Mouse (Mus musculus) mesoderm, embryonic 11.5 days (tissue): ENCODE data around the gene Myo18b.
A peak's percentile ranks its signal among the peaks of the same experiment; 100 is the strongest.

ENCODE experiments used
- DNase-seq: peaks from one replicate; pipeline ENCODE4 v3.0.0-alpha.2; 2012; ENCODE audit warnings: low read depth, low spot score

The Myo18b gene

GRCm38 (mm10) chr5:112748001-112748719 lies 148.0 kb downstream of the Myo18b start:
- DNase-seq: peak; percentile 62

GRCm38 (mm10) chr5:112747306-112747930 lies 148.7 kb downstream of the Myo18b start:
- no peak for DNase-seq

GRCm38 (mm10) chr5:112745176-112745575 lies 151.0 kb downstream of the Myo18b start:
- no peak for DNase-seq

- DNase-seq: no peak
Observed at GRCm38 (mm10) chr5:112744571-112744970, 151.6 kb downstream of the Myo18b start.

GRCm38 (mm10) chr5:112743121-112743520 lies 153.0 kb downstream of the Myo18b start:
- no peak for DNase-seq

GRCm38 (mm10) chr5:112740651-112741050 lies 155.5 kb downstream of the Myo18b start:
- no peak for DNase-seq

GRCm38 (mm10) chr5:112735040-112735439 lies 161.1 kb downstream of the Myo18b start:
- no peak for DNase-seq

- no peak for DNase-seq
Observed at GRCm38 (mm10) chr5:112730604-112731003, 165.6 kb downstream of the Myo18b start.

GRCm38 (mm10) chr5:112728432-112728831 lies 167.7 kb downstream of the Myo18b start:
- no peak for DNase-seq

- DNase-seq: peak; percentile 92
Observed at GRCm38 (mm10) chr5:112718655-112719306, 177.4 kb downstream of the Myo18b start.

GRCm38 (mm10) chr5:112714679-112715446 lies 181.3 kb downstream of the Myo18b start:
- no peak for DNase-seq

GRCm38 (mm10) chr5:112709831-112710230 lies 186.3 kb downstream of the Myo18b start:
- no peak for DNase-seq

GRCm38 (mm10) chr5:112708441-112708840 lies 187.7 kb downstream of the Myo18b start:
- no peak for DNase-seq

- no peak for DNase-seq
Observed at GRCm38 (mm10) chr5:112707478-112707877, 188.7 kb downstream of the Myo18b start.

GRCm38 (mm10) chr5:112700794-112701193 lies 195.4 kb downstream of the Myo18b start:
- DNase-seq: no peak

GRCm38 (mm10) chr5:112696683-112697082 lies 199.5 kb downstream of the Myo18b start:
- no peak for DNase-seq

- peak; percentile 53 for DNase-seq
Observed at GRCm38 (mm10) chr5:112695254-112695711, 200.9 kb downstream of the Myo18b start.

- no peak for DNase-seq
Observed at GRCm38 (mm10) chr5:112693286-112693849, 202.8 kb downstream of the Myo18b start.

- DNase-seq: no peak
Observed at GRCm38 (mm10) chr5:112687100-112687818, 208.9 kb downstream of the Myo18b start.

GRCm38 (mm10) chr5:112686309-112687099 lies 209.7 kb downstream of the Myo18b start:
- no peak for DNase-seq
